Mouse (Mus musculus): ENCODE data around the gene Lix1.
"Not testable (repeated sequence)": the region's sequence is repeated elsewhere in the genome, so short reads cannot be mapped to it uniquely, and the experiment has no call there.

Gene Lix1

DNA sequence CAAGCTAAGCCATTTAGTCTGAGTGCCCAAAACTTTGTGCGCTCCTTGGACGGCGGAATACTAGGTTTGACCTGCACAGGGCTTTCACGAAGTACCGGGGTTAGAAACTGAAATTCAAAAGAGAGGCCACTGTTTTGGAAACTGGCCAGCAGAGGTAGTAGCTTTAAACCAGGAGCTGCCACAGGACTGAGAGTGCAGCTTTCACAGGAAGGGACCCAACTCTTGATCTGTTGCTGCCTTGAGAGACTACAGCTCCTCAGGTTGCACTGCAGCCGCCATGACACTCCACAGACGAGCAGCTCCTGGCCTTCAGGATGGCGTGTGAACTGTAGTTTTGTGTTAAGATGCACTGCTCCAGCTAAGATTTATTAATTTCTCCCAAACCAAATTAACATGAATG lies 89.6 kb downstream of the Lix1 start:
- DNase-seq (ENCODE audit: low read depth in 1 of 2, low spot score in 2 of 2): no peak

GRCm38 (mm10) chr17:17496234-17496633 lies 93.8 kb downstream of the Lix1 start:
- DNase-seq (ENCODE audit: low read depth in 1 of 2, low spot score in 2 of 2): not testable (repeated sequence)

- no peak for DNase-seq (ENCODE audit: low read depth in 1 of 2, low spot score in 2 of 2)
These were observed 94.3 kb downstream of the Lix1 start for GRCm38 (mm10) chr17:17496730-17497129.

GRCm38 (mm10) chr17:17498848-17499247 lies 96.4 kb downstream of the Lix1 start:
- DNase-seq (ENCODE audit: low read depth in 1 of 2, low spot score in 2 of 2): no peak

GRCm38 (mm10) chr17:17499278-17499677 lies 96.8 kb downstream of the Lix1 start:
- no peak for DNase-seq (ENCODE audit: low read depth in 1 of 2, low spot score in 2 of 2)

GRCm38 (mm10) chr17:17506677-17507076 lies 104.2 kb downstream of the Lix1 start:
- DNase-seq (ENCODE audit: low read depth in 1 of 2, low spot score in 2 of 2): no peak
